Mouse (Mus musculus): ENCODE data around the gene Vwa1.
"Not testable (repeated sequence)": the region's sequence is repeated elsewhere in the genome, so short reads cannot be mapped to it uniquely, and the experiment has no call there.

The Vwa1 gene

GRCm38 (mm10) chr4:155774280-155774754 lies at the start of gene Vwa1:
Gene Vwa1, minus strand, starts transcription at chr4:155774698.
- DNase-seq = peak; percentile 70 to 75

- no peak for DNase-seq
These were observed 48.9 kb upstream of the Vwa1 start for GRCm38 (mm10) chr4:155823443-155823842.

GRCm38 (mm10) chr4:155821025-155821424 lies 46.5 kb upstream of the Vwa1 start:
- DNase-seq = no peak

- no peak for DNase-seq
These were observed 43.0 kb upstream of the Vwa1 start for GRCm38 (mm10) chr4:155817533-155817932.

GRCm38 (mm10) chr4:155812665-155813181 lies 38.2 kb upstream of the Vwa1 start:
- no peak for DNase-seq

- peak; percentile 92 to 94 for DNase-seq
These were observed 37.6 kb upstream of the Vwa1 start, which contains the start of gene Ccnl2 for GRCm38 (mm10) chr4:155811929-155812664. Gene Ccnl2, plus strand, starts transcription at chr4:155812489.

GRCm38 (mm10) chr4:155807841-155808240 lies 33.3 kb upstream of the Vwa1 start:
- no peak for DNase-seq

GRCm38 (mm10) chr4:155803340-155804041 lies 29.0 kb upstream of the Vwa1 start:
- DNase-seq = peak; percentile 89 to 92

GRCm38 (mm10) chr4:155802741-155803339 lies 28.3 kb upstream of the Vwa1 start, which contains the start of gene Mrpl20:
Gene Mrpl20, plus strand, starts transcription at chr4:155802878.
- DNase-seq = no peak

GRCm38 (mm10) chr4:155802075-155802474 lies 27.6 kb upstream of the Vwa1 start:
- DNase-seq = no peak

- DNase-seq = no peak
These were observed 19.2 kb upstream of the Vwa1 start for GRCm38 (mm10) chr4:155793730-155794129.

- no peak for DNase-seq
These were observed 16.9 kb upstream of the Vwa1 start for GRCm38 (mm10) chr4:155791240-155791933.

- DNase-seq = no peak
These were observed 16.2 kb upstream of the Vwa1 start for GRCm38 (mm10) chr4:155790650-155791161.

- DNase-seq = no peak
These were observed 15.6 kb upstream of the Vwa1 start, which contains the start of gene Ankrd65 for GRCm38 (mm10) chr4:155790021-155790489. Gene Ankrd65, plus strand, starts transcription at chr4:155790439.

- DNase-seq = not testable (repeated sequence)
These were observed 14.3 kb upstream of the Vwa1 start for GRCm38 (mm10) chr4:155788833-155789232.

- no peak for DNase-seq
These were observed 13.8 kb upstream of the Vwa1 start for GRCm38 (mm10) chr4:155788300-155788699.

GRCm38 (mm10) chr4:155785819-155786218 lies 11.3 kb upstream of the Vwa1 start, which contains the start of gene Tmem88b:
Gene Tmem88b, minus strand, starts transcription at chr4:155785874.
- no peak for DNase-seq

GRCm38 (mm10) chr4:155785246-155785645 lies 10.7 kb upstream of the Vwa1 start:
- DNase-seq = no peak

GRCm38 (mm10) chr4:155784081-155784701 lies 9.7 kb upstream of the Vwa1 start:
- DNase-seq = peak in 1 of 2 experiments; percentile 33

- DNase-seq = no peak
These were observed 9.1 kb upstream of the Vwa1 start for GRCm38 (mm10) chr4:155783486-155784080.

- no peak for DNase-seq
These were observed 6.4 kb upstream of the Vwa1 start for GRCm38 (mm10) chr4:155780895-155781294.

Data from thymus, adult 18-20 months (tissue).